Mouse (Mus musculus) limb, embryonic 12.5 days (tissue): ENCODE measurements at regions not wholly inside any gene's neighbourhood (a gene's known extent, or its start where the extent isn't known, plus 50 kb on each side); places are given as distances from the start of the nearest gene placed in this dataset.

ENCODE experiments used
- ATAC-seq: fragments of 200-750 bp; cut with Nextera tagmentation; 2 replicates; pipeline ENCODE4 v1.8.0; 2017; ENCODE audit warnings: low read depth, moderate TSS enrichment; ENCODE audit not compliant: insufficient number of reproducible peaks, insufficient read depth, low FRiP score, low TSS enrichment
- H3K27ac ChIP-seq: fragments of 300-500 bp; sonication (generic); 2 replicates; pipeline ENCODE4 v1.5.1; 2016; ENCODE audit warnings: mild to moderate bottlenecking, moderate library complexity
- H3K27me3 ChIP-seq: fragments of 300-500 bp; sonication (generic); 2 replicates; pipeline ENCODE4 v1.6.1; 2016; ENCODE audit warnings: mild to moderate bottlenecking, moderate library complexity
- H3K36me3 ChIP-seq: fragments of 300-500 bp; sonication (generic); 2 replicates; pipeline ENCODE4 v1.6.1; 2016; ENCODE audit warnings: mild to moderate bottlenecking, moderate library complexity
- H3K4me1 ChIP-seq: fragments of 300-500 bp; sonication (generic); replicated peaks from 2 replicates; pipeline ENCODE4 v1.6.1; 2016
- H3K4me2 ChIP-seq: fragments of 300-500 bp; sonication (generic); 2 replicates; pipeline ENCODE4 v1.6.1; 2016; ENCODE audit warnings: mild to moderate bottlenecking, moderate library complexity
- H3K4me3 ChIP-seq: fragments of 300-500 bp; sonication (generic); replicated peaks from 2 replicates; pipeline ENCODE4 v1.5.1; 2016; ENCODE audit warnings: mild to moderate bottlenecking
- H3K9ac ChIP-seq: fragments of 300-500 bp; sonication (generic); replicated peaks from 2 replicates; pipeline ENCODE4 v1.6.1; 2016; ENCODE audit warnings: mild to moderate bottlenecking, moderate library complexity
- H3K9me3 ChIP-seq: fragments of 300-500 bp; sonication (generic); 2 replicates; pipeline ENCODE4 v1.6.1; 2016; ENCODE audit warnings: mild to moderate bottlenecking, moderate library complexity
- WGBS: fragments of 180-500 bp; shearing (Covaris S2); methylation state at CpG from one replicate; pipeline ENCODE4 v1.1.7; 2016; 5-methylcytosine and 5-hydroxymethylcytosine counted together

DNA sequence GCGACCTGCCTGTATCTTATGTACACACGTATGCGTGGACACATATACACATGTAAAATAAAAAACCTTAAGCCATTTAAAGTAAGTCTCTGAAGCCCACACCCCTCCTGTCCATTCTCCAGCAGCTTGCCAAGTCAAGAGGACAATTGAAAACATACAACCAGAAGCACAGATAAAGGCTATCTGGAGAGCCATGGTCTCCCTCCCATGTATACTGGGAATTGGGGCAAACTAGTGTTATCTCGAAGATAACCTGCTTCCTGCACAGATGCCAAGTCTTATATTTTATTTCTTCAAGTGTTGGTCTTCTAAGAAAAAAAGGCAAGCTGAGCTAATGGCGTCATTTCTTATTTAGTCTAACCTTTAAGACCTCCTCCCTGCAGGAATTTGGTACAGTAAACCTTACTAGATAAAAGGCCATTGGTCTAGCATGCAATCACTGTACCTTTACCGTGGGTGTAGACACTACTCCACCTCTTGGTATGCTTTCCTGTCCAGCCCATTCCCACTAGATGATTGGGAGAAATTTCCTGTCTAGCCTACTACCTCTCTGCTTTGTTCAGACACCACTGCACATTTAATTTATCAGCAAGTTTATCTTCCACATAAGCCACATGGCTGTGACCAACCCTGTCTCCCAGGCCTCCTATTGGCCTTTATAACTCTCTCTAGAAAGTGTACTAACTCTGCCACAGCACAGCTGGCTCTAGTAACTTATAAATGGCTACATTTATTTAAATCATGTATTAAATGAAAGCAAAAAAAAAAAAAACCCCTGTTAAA, 223.8 kb upstream of the Gm11114 start:
- no peak overlapping the region for H3K27ac ChIP-seq
- no peaks in the 10 kb centered on the region for H3K27me3 ChIP-seq
- H3K9me3 ChIP-seq: no peaks in the 10 kb centered on the region
- WGBS: 91% methylated on average over 6 of the region's 6 CpGs
- no peak overlapping the region for H3K4me3 ChIP-seq
- H3K4me1 ChIP-seq: no peaks in the 10 kb centered on the region
- no peak overlapping the region for H3K9ac ChIP-seq
- no peak for ATAC-seq
- no peak overlapping the region for H3K4me2 ChIP-seq
- no peaks in the 10 kb centered on the region for H3K36me3 ChIP-seq

DNA sequence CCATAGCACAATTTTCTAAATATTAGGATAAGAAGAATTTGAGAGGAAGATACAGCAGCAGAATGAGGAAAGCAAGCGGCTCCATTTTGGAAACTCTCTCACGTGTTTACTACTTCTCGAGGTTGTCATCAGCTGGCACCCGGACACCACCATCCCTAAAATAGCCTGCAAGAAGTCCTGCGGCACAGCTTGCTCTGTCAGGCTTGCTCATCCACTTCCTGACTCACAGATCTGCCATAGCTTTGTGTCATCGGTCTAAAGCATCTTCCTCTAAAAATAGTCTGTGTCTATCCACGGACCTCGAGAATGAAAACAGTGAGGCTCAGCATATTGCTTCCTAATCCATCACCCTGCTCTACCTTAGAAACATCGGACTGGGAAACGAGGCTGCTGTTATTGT, 222.3 kb upstream of the Gm11114 start:
- Histone ChIP-seq H3K4me3 (no peak overlapping the region), H3K4me2 (no peak overlapping the region), H3K27ac (no peak overlapping the region), H3K9me3 (no peaks in the 10 kb centered on the region), H3K9ac (no peak overlapping the region), H3K36me3 (no peaks in the 10 kb centered on the region), H3K4me1 (no peaks in the 10 kb centered on the region), H3K27me3 (no peaks in the 10 kb centered on the region)
- no peak for ATAC-seq
- 85% methylated on average over 10 of the region's 10 CpGs for WGBS

DNA sequence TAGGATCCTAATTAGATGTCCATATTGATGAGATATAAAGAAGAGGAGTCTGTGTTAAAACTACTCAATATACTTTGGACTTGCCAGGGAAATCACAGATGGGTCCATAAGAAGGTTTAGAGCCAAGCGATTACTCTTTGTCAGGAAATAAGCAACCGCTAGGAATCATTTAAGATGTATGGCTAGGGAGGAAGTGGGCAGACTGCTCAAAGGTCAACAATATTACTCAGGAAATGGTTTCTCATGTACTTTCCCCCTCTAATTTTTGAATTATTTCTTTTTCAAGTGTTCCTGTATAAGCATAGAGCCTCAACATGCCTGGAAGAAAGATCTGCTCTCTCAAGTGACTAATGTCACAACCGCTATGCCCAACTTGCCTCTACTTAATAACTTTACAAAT, 217.3 kb upstream of the Gm11114 start:
- Histone ChIP-seq H3K27ac (no peak overlapping the region), H3K27me3 (no peaks in the 10 kb centered on the region)
- WGBS: 82% methylated on average over 3 of the region's 3 CpGs

DNA sequence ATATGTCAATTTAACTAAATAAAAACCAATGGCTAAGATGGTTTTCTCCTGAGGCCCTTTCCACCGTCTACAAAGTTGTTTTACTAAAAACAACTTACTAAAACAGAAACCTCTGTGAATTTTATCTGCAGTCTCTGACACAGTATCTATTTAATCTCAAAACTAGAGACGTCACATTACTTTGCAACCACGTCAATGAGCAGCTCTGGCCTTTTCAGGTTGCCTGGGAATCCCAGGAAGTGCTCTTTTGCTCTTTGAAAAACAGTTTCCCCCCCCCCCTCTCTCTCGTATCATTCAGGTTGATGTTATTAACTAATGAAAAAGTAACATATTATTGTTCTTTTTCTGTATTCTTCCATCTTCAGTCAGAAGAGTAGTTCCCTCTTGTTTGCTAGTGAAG, 216.1 kb upstream of the Gm11114 start:
- Histone ChIP-seq H3K27ac (no peak overlapping the region), H3K9me3 (no peaks in the 10 kb centered on the region), H3K9ac (no peak overlapping the region), H3K36me3 (no peaks in the 10 kb centered on the region), H3K4me3 (no peak overlapping the region), H3K4me2 (no peak overlapping the region), H3K4me1 (no peaks in the 10 kb centered on the region), H3K27me3 (no peaks in the 10 kb centered on the region)
- no peak for ATAC-seq
- WGBS: 77% methylated on average over 4 of the region's 4 CpGs

More for the DNA sequence above, 217.3 kb upstream of the Gm11114 start:
- Histone ChIP-seq H3K9ac (no peak overlapping the region), H3K4me2 (no peak overlapping the region), H3K4me1 (no peaks in the 10 kb centered on the region), H3K9me3 (no peaks in the 10 kb centered on the region), H3K36me3 (no peaks in the 10 kb centered on the region), H3K4me3 (no peak overlapping the region)
- no peak for ATAC-seq

DNA sequence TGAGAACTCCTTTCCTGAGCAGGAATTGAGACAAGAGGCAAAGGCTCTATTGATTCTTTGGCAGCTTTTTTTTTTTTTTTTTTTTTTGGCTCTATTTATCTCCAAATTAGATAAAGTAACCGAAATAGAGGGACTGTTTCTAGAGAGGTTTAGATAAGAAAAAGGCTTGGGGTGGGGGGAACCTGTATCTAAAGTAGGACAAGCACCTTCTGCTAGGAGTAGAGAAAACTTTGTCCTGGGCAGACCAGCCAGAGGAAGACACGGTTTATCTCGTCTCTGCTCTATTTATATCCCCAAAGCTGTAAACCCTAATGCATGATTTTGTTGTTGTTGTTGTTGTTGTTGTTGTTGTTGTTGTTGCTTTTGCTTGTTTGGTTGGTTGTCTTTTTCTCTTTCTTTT, 199.6 kb upstream of the Gm11114 start:
- no peak for ATAC-seq
- H3K36me3 ChIP-seq: no peaks in the 10 kb centered on the region
- no peak overlapping the region for H3K4me3 ChIP-seq
- H3K9me3 ChIP-seq: no peaks in the 10 kb centered on the region
- no peak overlapping the region for H3K4me2 ChIP-seq
- no peak overlapping the region for H3K9ac ChIP-seq
- WGBS: 88% methylated on average over 3 of the region's 3 CpGs
- no peaks in the 10 kb centered on the region for H3K27me3 ChIP-seq
- H3K27ac ChIP-seq: no peak overlapping the region
- H3K4me1 ChIP-seq: no peaks in the 10 kb centered on the region

DNA sequence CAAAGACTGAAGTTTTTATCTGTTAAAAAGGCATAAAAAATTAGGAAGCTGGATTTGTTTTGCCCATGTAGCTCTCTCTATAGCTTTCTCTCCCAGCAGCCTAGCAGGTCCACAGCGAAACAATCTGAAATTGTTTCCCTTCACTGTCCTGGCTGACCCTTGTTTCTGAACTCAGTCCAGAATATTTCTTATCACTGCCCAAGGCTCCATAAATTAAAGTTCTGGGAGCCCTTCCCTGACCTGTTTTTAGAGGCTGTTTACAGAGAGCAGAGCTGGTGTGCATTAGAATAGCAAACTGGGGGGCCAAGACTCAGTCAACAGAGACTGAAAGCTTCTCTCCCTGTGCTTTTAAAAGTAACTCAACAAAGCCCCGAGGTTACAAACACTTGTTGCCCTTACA, 198.3 kb upstream of the Gm11114 start:
- no peaks in the 10 kb centered on the region for H3K4me1 ChIP-seq
- H3K27ac ChIP-seq: no peak overlapping the region
- no peaks in the 10 kb centered on the region for H3K36me3 ChIP-seq
- H3K9ac ChIP-seq: no peak overlapping the region
- no peak overlapping the region for H3K4me3 ChIP-seq
- no peak for ATAC-seq
- 77% methylated on average over 2 of the region's 2 CpGs for WGBS
- H3K4me2 ChIP-seq: no peak overlapping the region
- H3K27me3 ChIP-seq: no peaks in the 10 kb centered on the region
- no peaks in the 10 kb centered on the region for H3K9me3 ChIP-seq

DNA sequence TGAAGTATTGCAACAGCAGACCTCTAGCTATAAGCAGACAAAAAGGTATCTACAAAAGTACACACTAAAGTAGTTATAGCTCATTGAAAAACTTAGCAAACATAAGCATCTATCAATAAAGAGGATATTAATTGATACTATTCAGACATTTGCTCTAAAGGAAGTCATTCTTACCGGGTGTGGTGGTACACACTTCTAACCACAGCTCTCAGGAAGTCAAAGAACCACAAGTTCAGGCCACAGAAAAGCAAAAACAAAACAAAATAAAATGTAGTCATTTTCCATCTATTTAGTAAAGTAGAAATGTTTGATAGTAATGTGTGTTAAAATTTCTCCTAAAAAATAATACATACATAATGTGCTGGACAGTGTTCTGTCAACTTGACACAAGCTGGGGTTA, 192.5 kb upstream of the Gm11114 start:
- Histone ChIP-seq H3K4me1 (no peaks in the 10 kb centered on the region), H3K36me3 (no peaks in the 10 kb centered on the region), H3K4me2 (no peak overlapping the region), H3K9ac (no peak overlapping the region), H3K9me3 (no peaks in the 10 kb centered on the region), H3K27me3 (no peaks in the 10 kb centered on the region), H3K4me3 (no peak overlapping the region), H3K27ac (no peak overlapping the region)
- no peak for ATAC-seq
- WGBS: 74% methylated on average over 1 of the region's 1 CpGs

DNA sequence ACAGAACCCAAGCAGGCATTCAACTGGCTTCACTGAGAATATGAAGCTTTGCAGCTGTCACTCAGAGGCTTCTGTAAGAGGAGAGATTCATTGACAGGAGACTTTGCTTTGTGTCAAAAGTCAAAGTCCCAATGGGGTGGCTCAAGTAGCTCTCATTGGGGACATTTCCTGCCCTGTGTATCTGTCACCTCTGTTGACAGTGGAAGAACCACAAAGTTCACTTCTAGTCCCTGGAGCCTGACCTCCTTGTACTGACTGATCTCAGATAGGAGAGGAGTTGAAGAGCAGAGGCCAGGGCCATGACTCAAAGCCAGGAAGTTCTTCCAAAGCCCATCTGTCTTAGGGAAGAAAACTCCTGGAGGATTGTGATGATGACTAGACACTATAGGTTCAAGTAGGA, 191.5 kb upstream of the Gm11114 start:
- Histone ChIP-seq H3K4me3 (no peak overlapping the region), H3K27me3 (no peaks in the 10 kb centered on the region), H3K4me2 (no peak overlapping the region), H3K36me3 (no peaks in the 10 kb centered on the region), H3K4me1 (no peaks in the 10 kb centered on the region), H3K9ac (no peak overlapping the region), H3K9me3 (no peaks in the 10 kb centered on the region), H3K27ac (no peak overlapping the region)
- no peak for ATAC-seq

DNA sequence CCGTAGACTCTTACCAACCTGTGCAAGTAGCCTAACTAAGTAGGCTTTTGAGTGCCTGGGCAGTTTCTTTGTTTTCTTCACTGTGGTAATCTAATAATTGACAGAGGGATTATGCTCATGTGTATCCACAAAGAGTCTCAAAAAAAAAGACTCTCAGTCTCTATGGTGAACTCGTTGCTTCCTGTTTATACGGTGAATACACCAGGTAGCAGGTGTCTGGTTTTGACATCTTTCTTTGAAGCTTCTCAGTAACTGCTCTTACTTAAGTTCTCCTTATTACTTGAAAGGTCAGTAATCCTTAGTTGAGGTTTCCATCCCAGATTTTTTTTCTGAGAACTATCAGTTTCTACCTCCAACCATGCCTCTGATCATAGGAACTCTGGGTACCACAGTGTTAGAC, 188.9 kb upstream of the Gm11114 start:
- Histone ChIP-seq H3K4me3 (no peak overlapping the region), H3K27ac (no peak overlapping the region), H3K9me3 (no peaks in the 10 kb centered on the region), H3K36me3 (no peaks in the 10 kb centered on the region), H3K4me2 (no peak overlapping the region), H3K4me1 (no peaks in the 10 kb centered on the region), H3K27me3 (no peaks in the 10 kb centered on the region), H3K9ac (no peak overlapping the region)
- ATAC-seq: no peak
- WGBS: 86% methylated on average over 3 of the region's 3 CpGs

DNA sequence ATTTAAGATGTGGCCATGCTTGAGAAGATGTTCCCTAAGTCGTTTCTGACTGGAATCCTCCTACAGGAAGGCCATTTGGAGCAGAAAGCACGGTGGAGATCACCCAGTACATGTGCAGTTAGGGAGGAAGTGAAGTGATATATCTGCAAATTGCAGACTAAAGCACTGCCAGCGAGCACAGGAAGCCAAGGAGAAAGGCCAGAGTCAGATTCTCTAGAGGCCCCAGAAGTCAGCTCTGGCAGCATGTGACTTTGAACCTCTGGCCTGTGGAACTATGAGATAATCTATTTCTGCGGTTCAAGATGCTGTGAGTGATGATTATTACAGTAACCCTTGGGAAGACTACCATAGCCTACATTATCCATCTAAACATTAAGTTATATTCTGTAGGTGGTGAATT, 186.8 kb upstream of the Gm11114 start:
- Histone ChIP-seq H3K4me1 (no peaks in the 10 kb centered on the region), H3K4me3 (no peak overlapping the region), H3K9ac (no peak overlapping the region), H3K27ac (no peak overlapping the region), H3K27me3 (no peaks in the 10 kb centered on the region), H3K36me3 (no peaks in the 10 kb centered on the region), H3K9me3 (no peaks in the 10 kb centered on the region), H3K4me2 (no peak overlapping the region)
- 71% methylated on average over 4 of the region's 4 CpGs for WGBS
- no peak for ATAC-seq

DNA sequence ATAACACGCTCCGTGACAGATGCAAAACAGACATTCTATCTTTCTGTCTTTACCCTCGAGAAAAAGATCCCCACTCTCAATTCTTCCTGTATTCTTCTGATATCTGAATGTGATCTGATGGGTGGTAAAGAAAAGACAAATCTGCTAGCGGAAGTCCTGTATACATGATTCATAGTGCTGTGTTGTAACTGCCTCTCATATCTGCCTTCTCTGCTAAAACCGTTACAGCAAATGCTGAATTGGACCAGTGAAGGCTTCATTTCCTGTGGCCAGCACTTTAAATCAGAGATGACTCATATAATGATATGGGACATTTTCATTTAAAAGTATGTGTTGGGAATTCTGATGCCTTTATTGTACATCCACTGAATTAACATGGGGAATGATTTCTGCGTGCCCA, 186.0 kb upstream of the Gm11114 start:
- no peaks in the 10 kb centered on the region for H3K9me3 ChIP-seq
- no peaks in the 10 kb centered on the region for H3K36me3 ChIP-seq
- no peaks in the 10 kb centered on the region for H3K27me3 ChIP-seq
- no peak overlapping the region for H3K4me3 ChIP-seq
- H3K4me2 ChIP-seq: no peak overlapping the region
- no peak overlapping the region for H3K9ac ChIP-seq
- H3K4me1 ChIP-seq: no peaks in the 10 kb centered on the region
- no peak for ATAC-seq
- 89% methylated on average over 6 of the region's 6 CpGs for WGBS
- no peak overlapping the region for H3K27ac ChIP-seq

DNA sequence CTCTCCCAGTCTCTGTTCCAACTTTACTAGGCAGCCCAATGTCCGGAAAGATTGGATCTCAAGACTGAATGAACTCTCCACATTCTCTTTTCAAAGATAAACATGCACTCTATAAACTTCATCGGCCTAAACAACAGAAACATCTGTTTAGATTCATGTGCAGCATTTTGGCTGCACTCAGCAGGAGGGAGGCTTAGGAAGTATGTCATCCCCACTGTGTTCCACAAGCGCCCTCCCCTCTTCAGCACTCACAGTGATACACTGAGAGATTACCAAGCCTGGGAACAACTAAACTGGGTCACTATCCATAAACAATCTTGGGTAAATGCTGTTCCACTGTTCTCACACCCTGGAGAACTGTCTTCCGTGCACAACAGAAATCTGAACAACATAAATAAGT, 185.5 kb upstream of the Gm11114 start:
- H3K9ac ChIP-seq: no peak overlapping the region
- no peak overlapping the region for H3K4me3 ChIP-seq
- no peaks in the 10 kb centered on the region for H3K9me3 ChIP-seq
- H3K4me2 ChIP-seq: no peak overlapping the region
- no peaks in the 10 kb centered on the region for H3K36me3 ChIP-seq
- 80% methylated on average over 4 of the region's 4 CpGs for WGBS
- no peak for ATAC-seq
- H3K4me1 ChIP-seq: no peaks in the 10 kb centered on the region
- no peak overlapping the region for H3K27ac ChIP-seq
- no peaks in the 10 kb centered on the region for H3K27me3 ChIP-seq
